Mouse (Mus musculus) forebrain, embryonic 10.5 days (tissue): ENCODE data around the gene Zfp710. TPM values are rescaled to one million over a fixed set of nuclear protein-coding genes. Genes with fewer than 3 reads are reported as not detected.
"Not testable (repeated sequence)": the region's sequence is repeated elsewhere in the genome, so short reads cannot be mapped to it uniquely, and the experiment has no call there.

Experiments
- DNase-seq: peaks from one replicate; pipeline ENCODE4 v3.0.0-alpha.2; 2017; ENCODE audit warnings: low spot score; ENCODE audit errors: extremely low spot score
- H3K27ac ChIP-seq: fragments of 300-500 bp; sonication (generic); 2 replicates; pipeline ENCODE4 v1.5.1; 2016; ENCODE audit warnings: mild to moderate bottlenecking
- H3K27me3 ChIP-seq: fragments of 300-500 bp; sonication (generic); 2 replicates; pipeline ENCODE4 v1.6.1; 2016; ENCODE audit warnings: mild to moderate bottlenecking; ENCODE audit not compliant: poor library complexity, severe bottlenecking
- H3K36me3 ChIP-seq: fragments of 300-500 bp; sonication (generic); replicated peaks from 2 replicates; pipeline ENCODE4 v1.6.1; 2016; ENCODE audit warnings: mild to moderate bottlenecking, moderate library complexity
- H3K4me1 ChIP-seq: fragments of 300-500 bp; sonication (generic); 2 replicates; pipeline ENCODE4 v1.6.1; 2016
- H3K4me3 ChIP-seq: fragments of 300-500 bp; sonication (generic); 2 replicates; pipeline ENCODE4 v1.5.1; 2016; ENCODE audit warnings: mild to moderate bottlenecking, moderate library complexity
- H3K9me3 ChIP-seq: fragments of 300-500 bp; sonication (generic); 2 replicates; pipeline ENCODE4 v1.6.1; 2016; ENCODE audit warnings: mild to moderate bottlenecking, moderate library complexity
- WGBS: fragments of 180-500 bp; shearing (Covaris S2); methylation state at CpG from one replicate; pipeline ENCODE4 v1.1.7; 2016; 5-methylcytosine and 5-hydroxymethylcytosine counted together
- polyA plus RNA-seq: library from polyadenylated mRNA; unstranded; fragments of >200 nt; fragmentation: Nextera tagmentation; extraction: Ambion mirVana; gene quantifications from 2 replicates; pipeline ENCODE4 v1.2.1, GENCODE M21; 2016

Gene Zfp710
- polyA plus RNA-seq, 1 experiment from 2014 or later: 33.3 TPM

GRCm38 (mm10) chr7:80030987-80031386 lies 6.4 kb downstream of the Zfp710 start:
- no peaks in the 10 kb centered on the region for H3K27me3 ChIP-seq
- H3K4me1 ChIP-seq: peaks cover 86% of the 10 kb centered on the region
- DNase-seq: no peak
- 96% methylated on average over 8 of the region's 8 CpGs for WGBS
- 0 out of 2 replicates have a peak overlapping the region, but pooled peaks have one; percentile 53 for H3K27ac ChIP-seq
- H3K4me3 ChIP-seq: no peak overlapping the region
- H3K9me3 ChIP-seq: no peaks in the 10 kb centered on the region
- H3K36me3 ChIP-seq: peaks cover 28% of the 10 kb centered on the region

GRCm38 (mm10) chr7:80031478-80031877 lies 6.9 kb downstream of the Zfp710 start:
- peaks cover 28% of the 10 kb centered on the region for H3K36me3 ChIP-seq
- no peaks in the 10 kb centered on the region for H3K9me3 ChIP-seq
- 0 out of 2 replicates have a peak overlapping the region, but pooled peaks have one; percentile 53 for H3K27ac ChIP-seq
- peak overlapping the region; percentile 27; the same call in 1 of the 2 replicates for H3K4me3 ChIP-seq
- 69% methylated on average over 10 of the region's 10 CpGs for WGBS
- H3K27me3 ChIP-seq: no peaks in the 10 kb centered on the region
- peaks cover 88% of the 10 kb centered on the region for H3K4me1 ChIP-seq
- DNase-seq: no peak

DNA sequence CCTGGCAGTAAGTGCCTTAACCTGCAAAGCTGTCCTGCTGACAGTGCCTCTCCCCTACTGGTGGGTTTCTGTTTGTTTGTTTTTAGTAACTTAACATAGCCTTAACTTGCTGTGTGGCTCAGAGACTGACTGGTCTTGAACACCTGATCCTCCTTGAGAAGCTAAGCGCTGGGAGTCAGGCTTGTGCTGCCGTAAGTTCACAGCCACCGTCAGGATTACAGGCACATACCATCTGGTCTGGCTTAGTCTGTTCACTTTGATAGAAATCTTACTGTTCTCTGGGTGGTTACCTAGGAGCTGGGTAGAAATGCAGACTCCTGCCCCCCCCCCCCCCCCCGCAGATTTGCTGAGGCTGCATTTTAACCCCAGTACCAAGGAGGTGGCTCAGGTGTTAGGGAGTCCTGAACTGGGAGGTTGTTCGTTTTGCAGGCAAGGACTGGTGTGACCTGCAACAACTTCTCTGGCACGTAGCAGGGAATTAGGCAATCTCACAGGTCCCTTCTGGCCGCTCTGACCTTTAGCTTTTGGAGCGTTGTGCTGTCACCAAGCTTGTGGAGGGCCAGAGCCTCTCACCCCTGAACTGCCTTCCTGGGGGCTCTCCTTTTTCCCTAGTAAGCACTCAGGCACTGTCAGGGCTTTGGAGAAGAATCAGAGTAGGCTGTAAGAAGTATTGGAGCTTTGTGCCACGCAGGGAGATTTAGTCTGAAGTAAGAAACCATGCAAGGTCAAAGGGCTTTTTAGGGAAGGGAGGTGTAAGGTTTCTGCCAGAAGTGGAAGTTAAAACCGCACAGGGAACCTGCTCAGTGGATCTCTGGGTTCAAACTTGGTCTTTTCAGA lies 7.8 kb downstream of the Zfp710 start:
- Histone ChIP-seq H3K4me1 (peaks cover 88% of the 10 kb centered on the region), H3K4me3 (no peak overlapping the region), H3K27me3 (no peaks in the 10 kb centered on the region), H3K27ac (peak overlapping the region; percentile 71; the same call in 1 of the 2 replicates), H3K9me3 (no peaks in the 10 kb centered on the region), H3K36me3 (peaks cover 29% of the 10 kb centered on the region)
- DNase-seq: peak; percentile 30
- 52% methylated on average over 10 of the region's 10 CpGs for WGBS

DNA sequence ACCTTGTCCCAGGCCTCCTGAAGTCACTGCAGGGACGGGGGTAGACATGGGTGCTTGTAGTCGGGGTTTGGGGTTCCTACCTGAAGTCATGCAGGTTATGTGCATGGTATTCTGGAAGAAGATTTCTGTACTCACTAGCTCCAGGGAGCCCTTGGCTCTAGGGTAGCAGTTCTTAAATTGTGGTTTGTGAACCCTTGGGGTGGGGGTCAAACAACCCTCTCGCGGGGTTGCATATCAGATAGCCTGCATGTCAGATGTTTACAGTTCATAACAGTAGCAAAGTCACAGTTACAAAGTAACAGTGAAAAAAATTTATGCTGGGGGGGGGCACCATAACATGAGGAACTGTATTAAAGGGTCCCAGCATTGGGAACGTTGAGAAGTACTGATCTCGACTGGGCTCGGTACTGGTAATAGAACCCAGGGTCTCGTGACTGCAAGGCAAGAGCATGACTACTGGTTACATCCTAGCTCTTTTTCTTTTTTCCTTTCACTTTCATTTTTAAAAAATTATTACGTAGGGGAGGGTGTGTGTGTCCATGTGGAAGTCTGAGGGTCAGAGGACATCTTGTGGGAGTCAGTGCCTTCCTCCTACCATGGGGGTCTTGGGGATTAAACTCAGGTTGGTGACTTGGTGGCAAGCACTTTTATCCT lies 8.6 kb downstream of the Zfp710 start:
- no peaks in the 10 kb centered on the region for H3K27me3 ChIP-seq
- peaks cover 34% of the 10 kb centered on the region for H3K36me3 ChIP-seq
- H3K4me3 ChIP-seq: no peak overlapping the region
- no peak overlapping the region for H3K27ac ChIP-seq
- peaks cover 81% of the 10 kb centered on the region for H3K4me1 ChIP-seq
- no peaks in the 10 kb centered on the region for H3K9me3 ChIP-seq
- DNase-seq: no peak
- 88% methylated on average over 9 of the region's 9 CpGs for WGBS

DNA sequence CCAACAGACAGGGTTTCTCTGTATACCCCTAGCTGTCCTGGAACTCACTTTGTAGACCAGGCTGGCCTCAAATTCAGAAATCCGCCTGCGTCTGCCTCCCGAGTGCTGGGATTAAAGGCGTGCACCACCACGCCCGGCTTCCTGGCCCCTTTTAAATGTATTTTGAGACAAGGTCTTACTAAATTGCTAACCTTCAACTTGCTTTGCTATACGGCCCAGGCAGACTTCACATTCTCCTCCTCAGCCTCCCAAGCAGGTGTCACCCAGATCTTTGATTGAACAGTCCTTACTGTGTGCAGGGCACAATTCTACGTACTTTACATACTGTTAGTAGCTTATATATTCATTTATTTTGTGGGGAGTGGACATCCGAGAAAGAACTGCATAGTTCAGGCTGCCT lies 9.2 kb downstream of the Zfp710 start:
- Histone ChIP-seq H3K27me3 (no peaks in the 10 kb centered on the region), H3K27ac (no peak overlapping the region), H3K9me3 (no peaks in the 10 kb centered on the region), H3K4me3 (no peak overlapping the region), H3K4me1 (peaks cover 75% of the 10 kb centered on the region), H3K36me3 (peaks cover 39% of the 10 kb centered on the region)
- 91% methylated on average over 9 of the region's 9 CpGs for WGBS
- no peak for DNase-seq

DNA sequence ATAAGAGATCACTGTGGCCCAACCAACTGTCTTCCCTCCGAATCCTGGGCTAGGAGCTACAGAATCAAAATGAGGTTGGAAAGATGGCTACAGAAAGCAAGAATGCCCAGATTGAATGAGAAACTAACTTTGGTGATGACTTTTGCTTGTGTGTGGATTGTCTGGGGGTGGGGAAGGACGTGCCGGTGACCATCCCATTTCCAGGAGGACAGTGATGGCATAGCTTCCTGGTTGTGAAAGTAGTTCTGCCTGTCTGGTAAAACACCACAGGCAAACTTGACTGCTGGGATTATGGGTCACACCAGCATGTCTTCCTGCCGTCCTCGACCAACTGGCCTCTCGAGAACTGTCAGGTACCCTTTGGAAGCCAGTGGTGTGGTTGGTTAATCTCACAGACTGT lies 10.5 kb downstream of the Zfp710 start:
- Histone ChIP-seq H3K27ac (no peak overlapping the region), H3K4me3 (no peak overlapping the region), H3K9me3 (no peaks in the 10 kb centered on the region), H3K36me3 (peaks cover 41% of the 10 kb centered on the region), H3K4me1 (peaks cover 70% of the 10 kb centered on the region), H3K27me3 (no peaks in the 10 kb centered on the region)
- WGBS: 85% methylated on average over 6 of the region's 6 CpGs
- no peak for DNase-seq

GRCm38 (mm10) chr7:80035748-80036147 lies 11.1 kb downstream of the Zfp710 start:
- no peaks in the 10 kb centered on the region for H3K9me3 ChIP-seq
- 84% methylated on average over 4 of the region's 4 CpGs for WGBS
- no peaks in the 10 kb centered on the region for H3K27me3 ChIP-seq
- H3K4me3 ChIP-seq: no peak overlapping the region
- DNase-seq: no peak
- no peak overlapping the region; the same call in 1 of the 2 replicates for H3K27ac ChIP-seq
- H3K4me1 ChIP-seq: peaks cover 70% of the 10 kb centered on the region
- H3K36me3 ChIP-seq: peaks cover 40% of the 10 kb centered on the region

- no peak for DNase-seq
- H3K36me3 ChIP-seq: peaks cover 67% of the 10 kb centered on the region
- no peaks in the 10 kb centered on the region for H3K27me3 ChIP-seq
- no peak overlapping the region for H3K4me3 ChIP-seq
- H3K9me3 ChIP-seq: no peaks in the 10 kb centered on the region
- no peak overlapping the region for H3K27ac ChIP-seq
- peaks cover 40% of the 10 kb centered on the region for H3K4me1 ChIP-seq
- WGBS: 93% methylated on average over 8 of the region's 8 CpGs
Observed at GRCm38 (mm10) chr7:80039699-80040098, 15.1 kb downstream of the Zfp710 start.

DNA sequence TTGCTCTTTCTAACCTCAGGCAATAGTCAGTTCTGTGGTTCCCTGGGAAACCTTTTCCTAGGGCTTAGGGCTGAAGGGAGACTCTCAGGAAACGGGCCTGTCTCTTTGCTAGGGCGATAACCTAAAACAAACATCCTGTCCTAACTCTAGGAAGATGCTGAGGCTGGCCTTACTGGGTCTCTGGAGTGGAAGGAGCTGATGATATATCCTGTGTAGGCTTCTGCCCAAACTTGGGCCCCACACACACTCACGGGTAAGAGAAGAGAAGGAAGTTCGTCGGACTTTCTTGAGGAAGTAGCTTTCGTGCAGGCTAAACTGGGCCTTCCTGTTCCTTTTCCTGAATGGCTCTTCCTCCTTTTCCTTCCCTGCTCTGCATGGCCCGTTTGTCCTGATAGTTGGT lies 19.6 kb downstream of the Zfp710 start:
- Histone ChIP-seq H3K27ac (peak overlapping the region; percentile 62; the same call in 1 of the 2 replicates), H3K4me3 (no peak overlapping the region), H3K36me3 (peaks cover 56% of the 10 kb centered on the region), H3K9me3 (no peaks in the 10 kb centered on the region), H3K4me1 (peaks cover 57% of the 10 kb centered on the region), H3K27me3 (no peaks in the 10 kb centered on the region)
- WGBS: 81% methylated on average over 7 of the region's 7 CpGs
- DNase-seq: no peak

DNA sequence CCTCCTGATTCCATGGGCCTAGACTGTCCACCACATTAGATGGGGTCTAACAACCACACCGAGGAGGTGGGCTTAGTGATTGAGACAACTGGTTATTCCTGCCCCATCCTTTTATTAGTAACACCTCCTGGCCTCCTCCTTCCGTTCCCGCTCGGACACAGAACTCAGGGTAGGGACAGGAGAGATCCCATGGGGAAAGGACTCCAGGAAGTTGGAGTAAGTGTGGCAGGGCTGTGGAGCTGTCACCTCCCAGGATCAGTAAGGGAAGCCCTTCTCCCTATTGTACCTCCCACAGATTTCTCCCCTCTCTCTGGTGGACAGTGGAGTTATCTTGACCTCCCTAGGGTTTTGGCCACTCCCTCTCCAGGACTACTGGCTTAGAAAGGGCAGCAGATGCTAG lies 22.4 kb downstream of the Zfp710 start:
- Histone ChIP-seq H3K27me3 (no peaks in the 10 kb centered on the region), H3K27ac (no peak overlapping the region), H3K4me1 (peaks cover 62% of the 10 kb centered on the region), H3K4me3 (no peak overlapping the region), H3K9me3 (no peaks in the 10 kb centered on the region), H3K36me3 (peaks cover 30% of the 10 kb centered on the region)
- no peak for DNase-seq
- WGBS: 91% methylated on average over 4 of the region's 4 CpGs

DNA sequence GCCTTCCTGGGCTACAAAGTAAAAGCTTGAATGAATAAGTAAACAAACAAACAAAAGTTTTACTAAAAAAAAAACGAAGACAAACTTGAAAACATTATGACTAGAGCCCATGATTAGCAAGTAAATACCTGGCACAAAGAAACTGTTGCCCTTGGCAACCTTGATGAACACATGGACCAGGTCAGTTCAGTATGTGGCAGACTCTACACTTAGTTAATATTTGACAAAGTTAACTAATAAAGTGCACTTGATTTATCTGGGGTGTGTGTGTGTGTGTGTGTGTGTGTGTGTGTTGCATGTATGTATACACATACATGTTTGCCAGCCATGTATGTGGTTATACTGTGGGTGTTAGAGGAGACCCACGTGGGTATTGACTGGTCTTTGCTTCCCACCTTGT lies 25.1 kb downstream of the Zfp710 start:
- Histone ChIP-seq H3K36me3 (peaks cover 31% of the 10 kb centered on the region), H3K4me3 (no peak overlapping the region), H3K27ac (no peak overlapping the region), H3K27me3 (no peaks in the 10 kb centered on the region), H3K4me1 (peaks cover 62% of the 10 kb centered on the region), H3K9me3 (no peaks in the 10 kb centered on the region)
- 79% methylated on average over 2 of the region's 2 CpGs for WGBS
- no peak for DNase-seq

DNA sequence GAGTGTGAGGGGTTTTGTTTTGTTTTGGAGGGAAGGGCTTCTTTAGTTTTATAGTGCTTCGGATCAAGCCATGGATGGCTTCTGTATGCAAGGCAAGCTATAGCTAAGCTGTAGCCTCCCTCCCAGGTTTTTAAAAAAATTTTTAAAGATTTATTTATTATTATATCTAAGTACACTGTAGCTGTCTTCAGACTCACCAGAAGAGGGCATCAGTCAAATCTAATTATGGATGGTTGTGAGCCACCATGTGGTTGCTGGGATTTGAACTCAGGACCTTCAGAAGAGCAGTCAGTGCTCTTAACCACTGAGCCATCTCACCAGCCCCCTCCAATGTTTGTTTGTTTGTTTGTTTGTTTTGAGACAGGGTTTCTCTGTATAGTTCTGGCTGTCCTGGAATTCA lies 25.8 kb downstream of the Zfp710 start:
- peaks cover 58% of the 10 kb centered on the region for H3K4me1 ChIP-seq
- H3K27me3 ChIP-seq, DNase-seq, H3K4me3 ChIP-seq, H3K27ac ChIP-seq, H3K9me3 ChIP-seq: not testable (repeated sequence)
- 100% methylated on average over 1 of the region's 1 CpGs for WGBS
- peaks cover 26% of the 10 kb centered on the region for H3K36me3 ChIP-seq

DNA sequence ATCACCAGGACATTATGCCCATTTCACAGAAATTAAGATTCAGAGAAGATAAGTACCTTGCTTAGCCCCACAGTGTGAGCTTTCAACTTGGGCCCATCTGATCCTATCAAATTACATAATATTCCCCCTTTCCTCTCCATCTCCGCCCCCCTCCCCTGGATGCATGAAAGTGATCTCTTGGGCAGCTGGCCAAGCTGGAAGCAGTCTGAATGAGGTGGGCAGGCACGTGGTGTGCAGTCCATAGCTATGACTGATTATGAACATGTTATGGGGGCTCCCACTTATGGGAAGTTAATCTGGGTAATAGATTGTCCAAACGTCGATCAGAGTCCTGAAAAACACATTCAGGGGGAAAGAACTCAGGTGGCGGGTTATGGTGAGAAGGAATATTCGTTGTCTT lies 27.2 kb downstream of the Zfp710 start:
- DNase-seq: no peak
- Histone ChIP-seq H3K27ac (no peak overlapping the region), H3K4me1 (peaks cover 67% of the 10 kb centered on the region), H3K27me3 (no peaks in the 10 kb centered on the region), H3K4me3 (no peak overlapping the region), H3K9me3 (no peaks in the 10 kb centered on the region), H3K36me3 (peaks cover 25% of the 10 kb centered on the region)
- WGBS: 90% methylated on average over 6 of the region's 6 CpGs
